Mouse (Mus musculus): Measurements from ENCODE around the gene Sf3a1.

The Sf3a1 gene

GRCm38 (mm10) chr11:4187318-4187700 is 27.2 kb downstream of the Sf3a1 start:
- DNase-seq, result no peak

GRCm38 (mm10) chr11:4189182-4189581 is 29.0 kb downstream of the Sf3a1 start:
- peak in 1 of 2 experiments; percentile 48 for DNase-seq

GRCm38 (mm10) chr11:4190677-4191076 is 30.5 kb downstream of the Sf3a1 start:
- DNase-seq, result no peak

- DNase-seq, result no peak
These were observed 32.6 kb downstream of the Sf3a1 start for GRCm38 (mm10) chr11:4192757-4193156.

- DNase-seq, result no peak
These were observed 33.3 kb downstream of the Sf3a1 start for GRCm38 (mm10) chr11:4193420-4193819.

- no peak for DNase-seq
These were observed 35.5 kb downstream of the Sf3a1 start for GRCm38 (mm10) chr11:4195597-4196031.

- DNase-seq, result peak; percentile 54 to 75
These were observed 36.5 kb downstream of the Sf3a1 start for GRCm38 (mm10) chr11:4196636-4197035.

- peak; percentile 60 to 78 for DNase-seq
These were observed 37.5 kb downstream of the Sf3a1 start for GRCm38 (mm10) chr11:4197691-4198090.

GRCm38 (mm10) chr11:4201981-4202700 is 42.0 kb downstream of the Sf3a1 start:
- peak; percentile 46 to 55 for DNase-seq

GRCm38 (mm10) chr11:4202995-4203704 is 43.0 kb downstream of the Sf3a1 start:
- no peak for DNase-seq

GRCm38 (mm10) chr11:4203705-4204074 is 43.5 kb downstream of the Sf3a1 start:
- DNase-seq, result peak; percentile 62 to 78

- DNase-seq, result no peak
These were observed 45.0 kb downstream of the Sf3a1 start for GRCm38 (mm10) chr11:4205097-4205655.

GRCm38 (mm10) chr11:4205951-4206350 is 45.8 kb downstream of the Sf3a1 start:
- no peak for DNase-seq

- no peak for DNase-seq
These were observed 46.4 kb downstream of the Sf3a1 start for GRCm38 (mm10) chr11:4206563-4206962.

- no peak for DNase-seq
These were observed 47.5 kb downstream of the Sf3a1 start for GRCm38 (mm10) chr11:4207655-4208054.

GRCm38 (mm10) chr11:4209556-4209955 is 49.4 kb downstream of the Sf3a1 start:
- DNase-seq, result peak; percentile 46 to 52

- no peak for DNase-seq
These were observed 50.6 kb downstream of the Sf3a1 start for GRCm38 (mm10) chr11:4210786-4211185.

GRCm38 (mm10) chr11:4213107-4213506 is 53.0 kb downstream of the Sf3a1 start:
- no peak for DNase-seq

- no peak for DNase-seq
These were observed 54.4 kb downstream of the Sf3a1 start for GRCm38 (mm10) chr11:4214572-4214971.

- DNase-seq, result no peak
These were observed 54.9 kb downstream of the Sf3a1 start for GRCm38 (mm10) chr11:4215061-4215460.

- peak; percentile 56 to 67 for DNase-seq
These were observed 56.3 kb downstream of the Sf3a1 start for GRCm38 (mm10) chr11:4216248-4217000.

GRCm38 (mm10) chr11:4217914-4218629 is 57.9 kb downstream of the Sf3a1 start, which contains the start of gene Castor1:
Gene Castor1 (plus strand): TSS chr11:4218225.
- DNase-seq, result peak; percentile 90 to 95

Measured in kidney, postnatal 4 days (tissue).